Mouse (Mus musculus) bone marrow, adult 2 months (tissue): ENCODE measurements at regions not wholly inside any gene's neighbourhood (a gene's known extent, or its start where the extent isn't known, plus 50 kb on each side); places are given as distances from the start of the nearest gene placed in this dataset.

Experiments used
- CTCF ChIP-seq: fragments of 200-500 bp; IDR thresholded peaks from 2 replicates; pipeline ENCODE4 v1.5.1; 2011; ENCODE audit warnings: low read length, control low read depth; ENCODE audit not compliant: control insufficient read depth, insufficient read depth
- POLR2A ChIP-seq: fragments of 200-500 bp; IDR thresholded peaks from 2 replicates; pipeline ENCODE4 v1.6.1; 2011; ENCODE audit warnings: low read depth, mild to moderate bottlenecking, control low read depth, low read length, borderline replicate concordance; ENCODE audit not compliant: control insufficient read depth

- TF ChIP-seq CTCF (no peak), POLR2A (no peak)
These were observed 273.6 kb downstream of the Myh15 start for GRCm38 (mm10) chr16:49330725-49331386.
